Comparison of ENCODE assay signal across 10 mouse cellular contexts in the genomic region with DNA sequence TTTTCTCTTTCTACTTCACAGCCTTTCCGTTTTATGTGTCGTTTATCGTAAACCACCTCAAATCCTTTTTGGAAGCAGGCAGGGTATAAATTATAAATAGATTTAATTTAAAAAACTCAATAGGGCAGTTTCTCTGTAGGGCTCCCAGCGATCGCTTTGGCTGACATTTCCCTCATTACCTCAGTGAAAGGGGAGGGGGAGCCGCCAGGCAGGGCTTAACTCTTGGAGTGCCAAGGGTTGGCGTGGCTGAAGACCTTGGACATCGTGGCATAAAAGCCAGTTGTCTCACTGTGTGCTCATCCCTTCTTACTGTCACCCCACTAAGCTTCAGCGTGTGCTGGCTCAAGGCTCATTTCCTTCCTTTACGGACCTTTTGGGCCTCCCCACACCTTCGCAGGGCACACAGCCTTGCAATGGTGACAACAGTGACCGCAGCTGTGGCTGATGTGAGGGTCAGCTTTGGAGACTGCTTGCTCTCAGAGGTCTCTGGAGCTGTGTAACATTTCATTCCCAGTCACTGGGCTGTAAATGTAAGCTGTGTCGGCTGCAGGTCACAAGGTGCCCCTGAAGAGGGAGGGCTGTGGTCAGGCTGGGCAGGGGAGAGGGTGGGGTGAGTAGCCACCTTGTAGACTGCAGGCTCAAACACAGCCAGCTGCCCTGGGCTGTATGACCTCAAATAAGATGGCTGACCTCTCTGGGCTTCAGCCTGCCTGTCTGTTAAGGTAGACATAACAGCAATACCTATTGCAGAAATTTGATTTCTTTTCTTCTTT.
DNase-seq lines count a peak whose midpoint lies in the region; ATAC-seq lines count a peak whose summit lies in the region.
"Had no signal": no experiment of that assay in that cellular context is flagged by ENCODE, and none has a peak within 500 bp of the region (broad histone marks: within the 10 kb centered on the region; RNA-seq: fewer than 3 reads in every experiment).

No protein-coding gene starts in this region.

- no peaks in the 10 kb centered on the region for H3K27me3 ChIP-seq in forebrain, embryonic 16.5 days (replicated peaks; ENCODE audit: control insufficient read depth, insufficient read depth, low read length)
- no peaks in the 10 kb centered on the region for H3K27me3 ChIP-seq in midbrain, embryonic 16.5 days (ENCODE audit: control insufficient read depth, insufficient read depth, low read depth, low read length)
- H3K27me3 ChIP-seq: heart, embryonic 13.5 days; stomach, embryonic 15.5 days had no signal

- peak; percentile 13 to 28 for DNase-seq in cerebellum, postnatal 14 days
- no peak for DNase-seq in cerebellum, adult 9-10 months
- DNase-seq in kidney, postnatal 10 days, result peak; percentile 38
- DNase-seq in lung, postnatal 14 days, result no peak
- no peak for DNase-seq in layer of hippocampus, postnatal 10 days (ENCODE audit: low spot score in 2 of 2)

- H3K27ac ChIP-seq in forebrain, embryonic 16.5 days (ENCODE audit: low read length), result no peak overlapping the region
- no peak overlapping the region for H3K27ac ChIP-seq in midbrain, embryonic 16.5 days (ENCODE audit: low read length)
- H3K27ac ChIP-seq: heart, embryonic 13.5 days; stomach, embryonic 15.5 days had no signal

- H3K4me1 ChIP-seq in forebrain, embryonic 16.5 days (replicated peaks; ENCODE audit: control insufficient read depth, insufficient read depth, low read length), result no peaks in the 10 kb centered on the region; the same call in 1 of the 2 replicates
- peaks cover 9% of the 10 kb centered on the region; the same call in 1 of the 2 replicates for H3K4me1 ChIP-seq in midbrain, embryonic 16.5 days (ENCODE audit: control insufficient read depth, insufficient read depth, low read length)

- H3K4me2 ChIP-seq in forebrain, embryonic 16.5 days (ENCODE audit: low read length), result no peak overlapping the region
- H3K4me2 ChIP-seq in midbrain, embryonic 16.5 days (ENCODE audit: low read length), result peak overlapping the region; percentile 20; the same call in 1 of the 2 replicates
- H3K4me2 ChIP-seq: heart, embryonic 13.5 days; stomach, embryonic 15.5 days had no signal

- whole genome bisulfite sequencing in forebrain, embryonic 16.5 days, result 30% methylated on average over 13 of the region's 13 CpGs
- WGBS in midbrain, embryonic 16.5 days, result 31% methylated on average over 13 of the region's 13 CpGs

- no peak overlapping the region for H3K9ac ChIP-seq in forebrain, embryonic 16.5 days (replicated peaks; ENCODE audit: low read depth, low read length)
- H3K9ac ChIP-seq in midbrain, embryonic 16.5 days (ENCODE audit: low read depth, low read length), result no peak overlapping the region; the same call in 1 of the 2 replicates
- H3K9ac ChIP-seq: heart, embryonic 13.5 days; stomach, embryonic 15.5 days had no signal

- H3K4me3 ChIP-seq in forebrain, embryonic 16.5 days (replicated peaks; ENCODE audit: low read length), result no peak overlapping the region
- H3K4me3 ChIP-seq in midbrain, embryonic 16.5 days (ENCODE audit: low read depth, low read length), result no peak overlapping the region
- H3K4me3 ChIP-seq: heart, embryonic 13.5 days; stomach, embryonic 15.5 days had no signal

- H3K36me3 ChIP-seq in forebrain, embryonic 16.5 days (ENCODE audit: control insufficient read depth, insufficient read depth), result no peaks in the 10 kb centered on the region
- no peaks in the 10 kb centered on the region for H3K36me3 ChIP-seq in midbrain, embryonic 16.5 days (ENCODE audit: control insufficient read depth, insufficient read depth, low read length)
- H3K36me3 ChIP-seq: heart, embryonic 13.5 days; stomach, embryonic 15.5 days had no signal

- no peaks in the 10 kb centered on the region for H3K9me3 ChIP-seq in forebrain, embryonic 16.5 days (ENCODE audit: control insufficient read depth, low read length)
- no peaks in the 10 kb centered on the region for H3K9me3 ChIP-seq in midbrain, embryonic 16.5 days (replicated peaks; ENCODE audit: control insufficient read depth, low read length, poor library complexity, severe bottlenecking)
- H3K9me3 ChIP-seq: heart, embryonic 13.5 days; stomach, embryonic 15.5 days had no signal

- 0 out of 2 replicates have a peak, but pooled peaks have one; percentile 47 for ATAC-seq in forebrain, embryonic 16.5 days
- ATAC-seq in midbrain, embryonic 16.5 days, result peak; percentile 64; the same call in 1 of the 2 replicates
- no peak for ATAC-seq in granulocyte monocyte progenitor cell, adult 5-6 weeks (replicated peaks; ENCODE audit: poor library complexity, severe bottlenecking)

Comparison
In these comparisons a context has a peak if more than half of its experiments do, and no peak if none do; other contexts are left out.
1. DNase-seq: peak in cerebellum, postnatal 14 days (2 of 2) and kidney, postnatal 10 days (single experiment); none in cerebellum, adult 9-10 months (single experiment), lung, postnatal 14 days (single experiment) and layer of hippocampus, postnatal 10 days (0 of 2).